Mouse (Mus musculus) liver, embryonic 11.5 days (tissue): ENCODE data around the gene Smad9. TPM values are rescaled to one million over a fixed set of nuclear protein-coding genes. Genes with fewer than 3 reads are reported as not detected.

ENCODE experiments used
- ATAC-seq: fragments of 200-750 bp; cut with Nextera tagmentation; replicated peaks from 2 replicates; pipeline ENCODE4 v1.8.0; 2017; ENCODE audit warnings: moderate number of reproducible peaks, mild to moderate bottlenecking, moderate TSS enrichment, moderate library complexity; ENCODE audit not compliant: low FRiP score
- DNase-seq: peaks from one replicate; pipeline ENCODE4 v3.0.0-alpha.2; 2017; ENCODE audit warnings: low spot score
- H3K27ac ChIP-seq: fragments of 300-500 bp; sonication (generic); 2 replicates; pipeline ENCODE4 v1.5.1; 2014; ENCODE audit warnings: mild to moderate bottlenecking, low read depth, low read length, control low read depth
- H3K27me3 ChIP-seq: fragments of 300-500 bp; sonication (generic); replicated peaks from 2 replicates; pipeline ENCODE4 v1.6.1; 2014; ENCODE audit warnings: low read length, mixed read lengths; ENCODE audit not compliant: control insufficient read depth, insufficient read depth
- H3K36me3 ChIP-seq: fragments of 300-500 bp; sonication (generic); 2 replicates; pipeline ENCODE4 v1.6.1; 2014; ENCODE audit warnings: mild to moderate bottlenecking, low read length, moderate library complexity, mixed read lengths; ENCODE audit not compliant: control insufficient read depth, insufficient read depth
- H3K4me1 ChIP-seq: fragments of 300-500 bp; sonication (generic); replicated peaks from 2 replicates; pipeline ENCODE4 v1.6.1; 2014; ENCODE audit warnings: low read length, mixed read lengths; ENCODE audit not compliant: control insufficient read depth, insufficient read depth
- H3K4me2 ChIP-seq: fragments of 300-500 bp; sonication (generic); 2 replicates; pipeline ENCODE4 v1.6.1; 2014; ENCODE audit warnings: mild to moderate bottlenecking, control low read depth, moderate library complexity
- H3K4me3 ChIP-seq: fragments of 300-500 bp; sonication (generic); 2 replicates; pipeline ENCODE4 v1.5.1; 2014; ENCODE audit warnings: low read depth, low read length, control low read depth
- H3K9ac ChIP-seq: fragments of 300-500 bp; sonication (generic); 2 replicates; pipeline ENCODE4 v1.6.1; 2014; ENCODE audit warnings: low read depth, low read length, control low read depth
- H3K9me3 ChIP-seq: fragments of 300-500 bp; sonication (generic); 2 replicates; pipeline ENCODE4 v1.6.1; 2016; ENCODE audit warnings: low read length, inconsistent platforms, mixed read lengths; ENCODE audit not compliant: control insufficient read depth
- WGBS: fragments of 180-500 bp; shearing (Covaris S2); extraction: QIAGEN DNeasy Blood & Tissue Kit; methylation state at CpG from one replicate; pipeline ENCODE4 v1.1.7; 2014; 5-methylcytosine and 5-hydroxymethylcytosine counted together
- polyA plus RNA-seq: library from polyadenylated mRNA; unstranded; fragments of >200 nt; fragmentation: Nextera tagmentation; extraction: Ambion mirVana; gene quantifications from 2 replicates; pipeline ENCODE4 v1.2.1, GENCODE M21; 2014

Smad9 gene
- polyA plus RNA-seq, 1 experiment from 2014 or later = 0.66 TPM

DNA sequence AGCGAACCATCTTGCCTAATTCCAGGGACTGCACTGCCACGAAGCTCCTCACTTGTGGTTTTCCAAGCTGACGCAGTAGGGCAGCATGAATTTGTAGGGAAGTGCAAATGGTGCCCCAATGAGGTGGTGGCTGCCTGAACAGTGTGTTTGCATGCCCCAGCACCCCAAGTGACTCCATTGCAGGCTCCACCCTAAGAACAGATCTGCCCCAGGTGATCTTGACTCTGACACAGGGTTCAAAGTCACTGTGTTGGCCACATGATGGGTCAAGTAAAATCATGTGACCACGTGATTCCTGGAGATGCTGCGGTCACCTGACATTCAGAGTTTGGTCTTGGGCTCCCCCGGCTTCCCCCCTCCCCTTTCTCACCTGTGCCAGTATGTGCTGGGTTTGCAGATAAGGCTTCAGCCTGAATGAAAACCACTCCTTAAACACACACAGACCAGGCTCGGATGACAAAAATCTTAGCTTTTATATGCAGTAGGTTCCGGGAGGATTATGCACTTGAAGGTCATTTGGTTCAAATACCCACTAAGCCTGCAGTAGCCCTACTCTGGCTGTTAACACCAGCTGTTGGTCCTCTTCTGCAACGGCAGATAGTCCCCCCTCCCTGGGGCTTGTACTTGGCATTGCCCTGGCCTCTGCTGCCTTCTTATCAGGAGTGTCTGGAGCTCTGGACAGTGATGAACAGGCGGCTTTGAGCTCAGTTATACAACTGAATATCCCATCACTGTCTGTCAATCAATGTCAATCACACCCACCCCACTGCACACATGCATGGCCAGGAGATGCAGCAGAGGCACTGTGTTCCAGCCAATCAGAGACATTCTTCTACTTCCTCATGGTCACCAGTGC is 36.7 kb downstream of the Smad9 start:
- Histone ChIP-seq H3K4me3 (no peak overlapping the region), H3K4me2 (no peak overlapping the region), H3K27ac (no peak overlapping the region), H3K4me1 (no peaks in the 10 kb centered on the region), H3K36me3 (no peaks in the 10 kb centered on the region; the same call in 1 of the 2 replicates), H3K9me3 (peaks cover 8% of the 10 kb centered on the region), H3K27me3 (no peaks in the 10 kb centered on the region), H3K9ac (no peak overlapping the region)
- DNase-seq (no peak), ATAC-seq (no peak)
- WGBS = 66% methylated on average over 10 of the region's 10 CpGs

DNA sequence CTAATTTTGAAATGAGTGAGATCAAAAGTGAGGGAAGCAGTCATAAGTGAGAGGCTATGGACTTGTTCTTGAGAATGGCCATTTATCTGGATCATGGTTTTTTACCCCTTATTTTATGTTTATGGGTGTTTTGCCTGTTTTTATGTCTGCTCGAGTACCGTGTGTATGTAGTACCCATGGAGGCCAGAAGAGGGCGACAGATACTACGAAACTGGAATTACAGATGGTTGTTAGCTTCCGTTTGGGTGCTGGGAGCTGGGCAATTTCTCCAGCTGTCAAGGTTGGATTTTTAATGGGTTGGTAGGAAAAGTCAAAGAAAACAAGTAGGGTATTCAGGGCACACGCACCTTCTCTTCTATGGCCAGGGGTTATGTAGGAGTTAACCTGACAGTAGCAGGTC is 38.4 kb downstream of the Smad9 start:
- H3K9me3 ChIP-seq = peaks cover 8% of the 10 kb centered on the region
- no peak overlapping the region for H3K27ac ChIP-seq
- no peak overlapping the region for H3K4me2 ChIP-seq
- no peak for ATAC-seq
- DNase-seq = no peak
- WGBS = 72% methylated on average over 6 of the region's 6 CpGs
- H3K27me3 ChIP-seq = no peaks in the 10 kb centered on the region
- no peaks in the 10 kb centered on the region; the same call in 1 of the 2 replicates for H3K36me3 ChIP-seq
- H3K4me1 ChIP-seq = no peaks in the 10 kb centered on the region
- no peak overlapping the region for H3K4me3 ChIP-seq
- H3K9ac ChIP-seq = no peak overlapping the region

DNA sequence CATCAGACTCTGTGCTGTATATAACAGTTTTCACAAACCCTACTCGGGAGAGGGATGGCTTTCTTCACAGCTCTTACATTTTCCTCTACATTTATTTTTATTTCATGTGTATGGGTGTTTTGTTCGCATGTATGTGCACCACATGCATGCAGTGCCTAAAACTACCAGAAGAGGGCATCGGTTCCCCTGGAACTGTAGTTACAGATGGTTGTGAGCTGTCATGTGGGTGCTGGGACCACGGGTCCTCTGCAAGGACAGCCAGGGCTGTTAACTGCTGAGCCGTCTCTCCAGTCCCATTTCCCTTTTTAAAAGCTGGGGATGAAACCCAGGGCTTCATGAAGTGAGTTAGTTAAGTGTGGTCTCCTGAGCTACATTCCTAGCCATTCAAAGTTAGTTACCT is 40.0 kb downstream of the Smad9 start:
- peaks cover 8% of the 10 kb centered on the region for H3K9me3 ChIP-seq
- H3K4me3 ChIP-seq = no peak overlapping the region
- no peaks in the 10 kb centered on the region for H3K4me1 ChIP-seq
- 84% methylated on average over 5 of the region's 5 CpGs for WGBS
- no peaks in the 10 kb centered on the region; the same call in 1 of the 2 replicates for H3K36me3 ChIP-seq
- DNase-seq = no peak
- ATAC-seq = no peak
- H3K27me3 ChIP-seq = no peaks in the 10 kb centered on the region
- no peak overlapping the region for H3K27ac ChIP-seq
- H3K9ac ChIP-seq = no peak overlapping the region
- no peak overlapping the region for H3K4me2 ChIP-seq

DNA sequence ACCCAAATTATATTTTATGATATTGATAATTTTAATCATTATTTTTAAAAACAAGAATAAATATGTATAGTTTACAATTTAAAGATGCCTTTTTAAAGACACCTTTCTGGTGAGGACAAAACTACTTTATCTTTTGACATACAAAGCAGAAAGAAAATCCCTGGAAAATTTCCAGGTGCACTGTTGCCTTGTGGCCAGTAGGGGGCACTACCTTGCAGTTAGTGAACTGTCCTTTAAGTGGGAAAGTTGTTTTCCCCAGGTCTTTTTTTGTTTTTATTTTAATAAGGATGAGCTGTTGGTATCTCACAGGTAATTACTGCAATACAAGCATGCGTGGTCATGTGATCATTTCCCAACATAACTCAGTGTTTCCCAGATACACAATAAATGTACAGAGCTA is 40.4 kb downstream of the Smad9 start:
- no peak for DNase-seq
- H3K4me1 ChIP-seq = no peaks in the 10 kb centered on the region
- H3K36me3 ChIP-seq = no peaks in the 10 kb centered on the region; the same call in 1 of the 2 replicates
- no peak overlapping the region for H3K27ac ChIP-seq
- H3K9ac ChIP-seq = no peak overlapping the region
- peaks cover 8% of the 10 kb centered on the region for H3K9me3 ChIP-seq
- H3K4me3 ChIP-seq = no peak overlapping the region
- WGBS = 79% methylated on average over 1 of the region's 1 CpGs
- no peaks in the 10 kb centered on the region for H3K27me3 ChIP-seq
- H3K4me2 ChIP-seq = no peak overlapping the region
- no peak for ATAC-seq

DNA sequence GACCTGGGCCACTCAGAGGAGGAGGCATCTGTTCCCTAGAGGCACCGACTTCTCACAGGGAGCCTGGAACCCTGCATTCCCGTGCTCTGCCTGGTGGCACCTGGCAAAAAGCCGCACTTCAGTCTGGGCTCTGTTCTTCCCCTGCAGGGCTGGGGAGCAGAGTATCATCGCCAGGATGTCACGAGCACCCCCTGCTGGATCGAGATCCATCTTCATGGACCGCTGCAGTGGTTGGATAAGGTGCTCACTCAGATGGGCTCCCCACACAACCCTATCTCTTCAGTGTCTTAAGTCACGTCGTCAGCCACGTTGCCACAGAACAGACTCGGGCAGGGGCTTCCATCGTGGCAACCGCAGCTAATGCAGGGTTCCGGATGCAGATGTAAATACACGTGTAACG is 41.8 kb downstream of the Smad9 start:
- H3K27ac ChIP-seq = no peak overlapping the region
- no peaks in the 10 kb centered on the region; the same call in 1 of the 2 replicates for H3K36me3 ChIP-seq
- H3K27me3 ChIP-seq = no peaks in the 10 kb centered on the region
- no peaks in the 10 kb centered on the region for H3K4me1 ChIP-seq
- H3K4me3 ChIP-seq = no peak overlapping the region
- ATAC-seq (peak; percentile 69), DNase-seq (no peak)
- peak overlapping the region; percentile 26; the same call in 1 of the 2 replicates for H3K4me2 ChIP-seq
- 24% methylated on average over 16 of the region's 16 CpGs for WGBS
- peaks cover 8% of the 10 kb centered on the region for H3K9me3 ChIP-seq
- H3K9ac ChIP-seq = no peak overlapping the region

DNA sequence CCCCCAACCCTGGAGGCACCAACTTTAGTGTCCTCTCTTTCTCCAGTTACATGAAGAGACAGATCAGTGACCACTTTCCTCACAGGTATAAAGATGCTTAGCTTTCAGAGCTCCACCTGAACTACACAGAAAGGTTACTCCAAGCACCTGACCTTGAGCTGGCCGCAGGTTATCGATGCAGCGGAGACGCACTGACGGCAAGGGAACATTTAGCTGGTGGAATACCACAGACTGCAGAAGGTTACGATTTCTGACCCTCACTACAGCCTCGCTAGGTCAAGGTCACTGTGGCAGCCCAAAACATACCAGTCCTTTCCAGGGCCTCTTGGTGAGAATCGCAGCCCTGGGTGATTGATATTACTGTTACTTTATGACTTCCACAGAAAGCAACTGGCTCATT is 48.3 kb downstream of the Smad9 start:
- H3K4me2 ChIP-seq = no peak overlapping the region
- no peaks in the 10 kb centered on the region for H3K9me3 ChIP-seq
- peaks cover 11% of the 10 kb centered on the region for H3K4me1 ChIP-seq
- H3K36me3 ChIP-seq = peaks cover 4% of the 10 kb centered on the region; the same call in 1 of the 2 replicates
- no peak overlapping the region for H3K4me3 ChIP-seq
- H3K27me3 ChIP-seq = no peaks in the 10 kb centered on the region
- no peak overlapping the region for H3K27ac ChIP-seq
- 88% methylated on average over 8 of the region's 8 CpGs for WGBS
- H3K9ac ChIP-seq = no peak overlapping the region
- DNase-seq = no peak
- no peak for ATAC-seq

DNA sequence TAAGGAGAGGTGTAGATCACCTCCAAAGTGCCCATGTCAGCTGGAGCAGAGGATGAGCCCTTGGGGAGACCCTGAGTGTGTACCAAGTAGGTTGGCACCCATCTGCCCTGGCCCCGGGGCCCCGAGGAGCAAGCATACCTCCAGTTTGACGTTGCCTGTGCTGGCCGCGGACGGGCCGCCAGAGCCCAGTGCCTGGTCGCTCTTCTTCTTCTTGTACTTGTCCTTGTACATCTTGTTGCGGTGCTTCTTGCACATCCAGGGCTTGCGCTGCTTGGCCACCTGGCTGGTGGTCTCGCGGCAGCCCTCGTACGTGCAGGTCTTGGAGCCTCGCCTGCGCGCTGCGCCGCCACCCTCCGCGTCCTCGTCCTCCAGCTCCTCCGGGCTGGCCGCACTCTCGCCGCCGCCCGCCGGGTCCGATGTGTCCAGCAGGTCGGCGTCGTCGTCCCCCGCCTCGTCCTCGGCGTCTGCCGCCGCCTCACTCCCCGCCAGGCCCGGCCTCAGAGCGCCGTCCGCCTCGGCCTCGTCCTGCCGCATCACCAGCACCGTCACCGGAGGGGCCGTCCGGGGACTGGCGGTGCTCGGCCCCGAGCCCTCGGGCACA is 51.8 kb downstream of the Smad9 start:
- under 1% methylated on average over 56 of the region's 56 CpGs for WGBS
- no peaks in the 10 kb centered on the region for H3K9me3 ChIP-seq

DNA sequence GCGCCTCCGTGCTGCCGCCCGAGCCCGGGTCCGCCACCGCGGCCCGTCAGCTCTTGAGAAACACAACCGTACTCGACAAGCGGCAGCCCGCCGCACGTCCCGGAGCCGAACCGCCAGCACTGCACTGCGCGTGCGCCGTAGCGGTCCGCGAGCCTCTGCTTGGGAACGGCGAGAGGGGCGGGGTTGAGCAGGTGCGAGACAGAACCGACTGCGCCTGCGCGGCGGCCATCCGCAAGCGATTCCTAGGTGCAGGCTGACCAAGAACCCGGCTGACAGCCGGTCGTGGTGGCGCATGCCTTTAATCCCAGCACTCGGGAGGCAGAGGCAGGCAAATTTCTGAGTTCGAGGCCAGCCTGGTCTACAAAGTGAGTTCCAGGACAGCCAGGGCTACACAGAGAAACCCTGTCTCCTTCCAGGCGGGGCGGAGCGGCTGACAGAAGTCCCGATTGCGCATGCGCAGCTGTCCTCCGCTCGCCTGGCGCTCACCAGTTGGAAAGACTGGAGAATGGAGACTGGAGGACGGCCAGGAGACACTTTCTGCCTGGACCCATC is 52.4 kb downstream of the Smad9 start, which contains the start of gene Rfxap:
TSS of gene Rfxap (minus strand) at position 126 of the 552 bp plus-strand sequence.
- DNase-seq (peak; percentile 97), ATAC-seq (peak; percentile 91)
- H3K4me3 ChIP-seq = peak within 1 kb of the TSS; percentile 79
- H3K36me3 ChIP-seq = peaks cover 4% of the 10 kb centered on the region; the same call in 1 of the 2 replicates
- H3K9me3 ChIP-seq = no peaks in the 10 kb centered on the region
- peak within 1 kb of the TSS; percentile 96 for H3K4me2 ChIP-seq
- H3K27me3 ChIP-seq = no peaks in the 10 kb centered on the region
- under 1% methylated on average over 52 of the region's 52 CpGs for WGBS
- peak within 1 kb of the TSS; percentile 73 for H3K27ac ChIP-seq
- H3K4me1 ChIP-seq = peaks cover 11% of the 10 kb centered on the region
- H3K9ac ChIP-seq = peak within 1 kb of the TSS; percentile 88

More for the DNA sequence above, 51.8 kb downstream of the Smad9 start:
- Histone ChIP-seq H3K27me3 (no peaks in the 10 kb centered on the region), H3K4me1 (peaks cover 11% of the 10 kb centered on the region), H3K4me2 (peak overlapping the region; percentile 96), H3K27ac (peak overlapping the region; percentile 73), H3K36me3 (peaks cover 4% of the 10 kb centered on the region; the same call in 1 of the 2 replicates), H3K9ac (peak overlapping the region; percentile 88), H3K4me3 (peak overlapping the region; percentile 79)
- peak; percentile 72 for DNase-seq
- ATAC-seq = peak; percentile 68
